Mouse (Mus musculus) lung, embryonic 14.5 days (tissue): ENCODE data around the gene Dennd5b. TPM values are rescaled to one million over a fixed set of nuclear protein-coding genes. Genes with fewer than 3 reads are reported as not detected.
A peak's percentile ranks its signal among the peaks of the same experiment; 100 is the strongest.

Experiments
- ATAC-seq: fragments of 200-750 bp; cut with Nextera tagmentation; 2 replicates; pipeline ENCODE4 v1.8.0; 2017; ENCODE audit warnings: mild to moderate bottlenecking, moderate TSS enrichment, moderate library complexity; ENCODE audit not compliant: insufficient read depth
- DNase-seq: peaks from one replicate; pipeline ENCODE4 v3.0.0-alpha.2; 2015
- H3K27ac ChIP-seq: fragments of 300-500 bp; sonication (generic); 2 replicates; pipeline ENCODE4 v1.5.1; 2014; ENCODE audit warnings: low read depth, mild to moderate bottlenecking, moderate library complexity
- H3K27me3 ChIP-seq: fragments of 300-500 bp; sonication (generic); 2 replicates; pipeline ENCODE4 v1.6.1; 2014; ENCODE audit warnings: low read length, control low read depth; ENCODE audit not compliant: insufficient read depth
- H3K36me3 ChIP-seq: fragments of 300-500 bp; sonication (generic); 2 replicates; pipeline ENCODE4 v1.6.1; 2014; ENCODE audit warnings: control low read depth; ENCODE audit not compliant: insufficient read depth
- H3K4me1 ChIP-seq: fragments of 300-500 bp; sonication (generic); 2 replicates; pipeline ENCODE4 v1.6.1; 2014; ENCODE audit warnings: antibody characterized with exemption, control low read depth; ENCODE audit not compliant: insufficient read depth
- H3K4me2 ChIP-seq: fragments of 300-500 bp; sonication (generic); 2 replicates; pipeline ENCODE4 v1.6.1; 2014; ENCODE audit warnings: mild to moderate bottlenecking
- H3K4me3 ChIP-seq: fragments of 300-500 bp; sonication (generic); 2 replicates; pipeline ENCODE4 v1.5.1; 2014; ENCODE audit warnings: low read depth, low read length
- H3K9ac ChIP-seq: fragments of 300-500 bp; sonication (generic); 2 replicates; pipeline ENCODE4 v1.6.1; 2014
- H3K9me3 ChIP-seq: fragments of 300-500 bp; sonication (generic); 2 replicates; pipeline ENCODE4 v1.6.1; 2016; ENCODE audit warnings: low read depth, low read length, control low read depth
- CTCF ChIP-seq: IDR thresholded peaks from 2 replicates; pipeline ENCODE4 v1.5.1; 2016; ENCODE audit warnings: antibody characterized with exemption, low read depth
- WGBS: fragments of 180-500 bp; shearing (Covaris S2); extraction: QIAGEN DNeasy Blood & Tissue Kit; methylation state at CpG from one replicate; pipeline ENCODE4 v1.1.7; 2014; 5-methylcytosine and 5-hydroxymethylcytosine counted together
- polyA plus RNA-seq: library from polyadenylated mRNA; unstranded; fragments of >200 nt; fragmentation: Nextera tagmentation; extraction: Ambion mirVana; gene quantifications from 2 replicates; pipeline ENCODE4 v1.2.1, GENCODE M21; 2014

Gene Dennd5b
- polyA plus RNA-seq, 1 experiment from 2014 or later = 9.8 TPM

GRCm38 (mm10) chr6:149123042-149123441 lies 21.6 kb upstream of the Dennd5b start:
- H3K9me3 ChIP-seq = no peaks in the 10 kb centered on the region
- no peak overlapping the region for H3K9ac ChIP-seq
- H3K4me1 ChIP-seq = no peaks in the 10 kb centered on the region
- WGBS = 83% methylated on average over 3 of the region's 3 CpGs
- H3K4me2 ChIP-seq = no peak overlapping the region
- TF ChIP-seq CTCF = no peak
- DNase-seq = no peak
- no peaks in the 10 kb centered on the region for H3K27me3 ChIP-seq
- no peak for ATAC-seq
- H3K27ac ChIP-seq = no peak overlapping the region
- H3K4me3 ChIP-seq = no peak overlapping the region
- no peaks in the 10 kb centered on the region for H3K36me3 ChIP-seq

DNA sequence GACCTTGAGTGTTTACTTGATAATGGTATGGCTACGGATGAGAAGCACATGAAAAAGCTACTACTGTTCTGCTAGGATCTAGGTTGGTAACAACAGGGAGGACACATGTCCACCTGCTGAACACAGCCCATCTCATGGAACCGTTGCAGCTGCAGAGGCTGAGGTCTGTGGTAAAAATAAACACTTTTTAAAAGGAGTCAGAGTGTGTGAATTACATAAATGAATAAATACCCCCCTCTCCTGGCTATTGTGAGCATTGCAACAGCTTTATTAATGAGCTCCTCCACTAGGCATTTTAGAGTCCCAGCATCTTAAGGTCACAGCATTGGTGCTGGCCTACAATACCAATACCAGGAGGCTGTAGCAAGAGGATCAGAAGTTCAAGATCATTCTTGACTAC lies 18.4 kb upstream of the Dennd5b start:
- no peak overlapping the region for H3K9ac ChIP-seq
- ATAC-seq (peak; percentile 78; the same call in 1 of the 2 replicates), DNase-seq (peak; percentile 91)
- no peaks in the 10 kb centered on the region for H3K4me1 ChIP-seq
- H3K9me3 ChIP-seq = no peaks in the 10 kb centered on the region
- H3K36me3 ChIP-seq = no peaks in the 10 kb centered on the region
- WGBS = 14% methylated on average over 2 of the region's 2 CpGs
- H3K4me2 ChIP-seq = no peak overlapping the region
- TF ChIP-seq CTCF = peak; percentile 77
- no peak overlapping the region for H3K27ac ChIP-seq
- H3K27me3 ChIP-seq = no peaks in the 10 kb centered on the region
- no peak overlapping the region for H3K4me3 ChIP-seq

- Histone ChIP-seq H3K4me2 (no peak overlapping the region), H3K9ac (no peak overlapping the region), H3K4me3 (no peak overlapping the region), H3K9me3 (no peaks in the 10 kb centered on the region), H3K4me1 (no peaks in the 10 kb centered on the region), H3K36me3 (no peaks in the 10 kb centered on the region), H3K27me3 (no peaks in the 10 kb centered on the region), H3K27ac (no peak overlapping the region)
- no peak for DNase-seq
- 32% methylated on average over 2 of the region's 2 CpGs for WGBS
- TF ChIP-seq CTCF = no peak
- ATAC-seq = no peak
These were observed 17.5 kb upstream of the Dennd5b start for GRCm38 (mm10) chr6:149118935-149119334.

- ATAC-seq (no peak), DNase-seq (no peak)
- H3K4me1 ChIP-seq = no peaks in the 10 kb centered on the region
- H3K27ac ChIP-seq = no peak overlapping the region
- no peak overlapping the region for H3K9ac ChIP-seq
- H3K36me3 ChIP-seq = no peaks in the 10 kb centered on the region
- H3K27me3 ChIP-seq = no peaks in the 10 kb centered on the region
- H3K4me2 ChIP-seq = no peak overlapping the region
- no peaks in the 10 kb centered on the region for H3K9me3 ChIP-seq
- H3K4me3 ChIP-seq = no peak overlapping the region
- TF ChIP-seq CTCF = no peak
These were observed 15.5 kb upstream of the Dennd5b start for GRCm38 (mm10) chr6:149116992-149117391.

- Histone ChIP-seq H3K9me3 (no peaks in the 10 kb centered on the region), H3K27me3 (no peaks in the 10 kb centered on the region), H3K4me3 (no peak overlapping the region), H3K4me1 (no peaks in the 10 kb centered on the region), H3K27ac (no peak overlapping the region), H3K36me3 (no peaks in the 10 kb centered on the region), H3K4me2 (no peak overlapping the region), H3K9ac (no peak overlapping the region)
- DNase-seq (no peak), ATAC-seq (no peak)
- WGBS = 82% methylated on average over 2 of the region's 2 CpGs
- TF ChIP-seq CTCF = no peak
These were observed 7.4 kb upstream of the Dennd5b start for GRCm38 (mm10) chr6:149108909-149109308.

DNA sequence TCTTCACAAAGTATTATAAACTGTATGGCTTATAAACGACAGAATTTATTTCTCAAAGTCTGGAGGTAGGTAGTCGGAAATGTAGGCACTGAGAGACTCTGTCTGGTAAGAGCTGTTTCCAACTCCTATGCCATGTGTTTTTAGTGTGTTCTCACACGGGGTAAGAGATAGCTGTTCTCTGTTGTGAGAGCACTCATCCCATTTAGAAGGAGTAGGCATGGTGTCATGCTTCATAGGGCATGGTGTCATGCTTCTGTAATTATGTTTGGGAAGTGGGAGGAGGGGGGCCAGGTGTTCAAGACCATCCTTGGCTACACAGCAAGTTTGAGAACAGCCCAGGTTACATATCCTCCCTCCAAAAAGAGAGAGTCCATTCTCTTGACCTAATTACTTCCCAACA lies 6.1 kb upstream of the Dennd5b start:
- DNase-seq = no peak
- no peak overlapping the region for H3K27ac ChIP-seq
- no peaks in the 10 kb centered on the region for H3K27me3 ChIP-seq
- H3K36me3 ChIP-seq = no peaks in the 10 kb centered on the region
- H3K9ac ChIP-seq = no peak overlapping the region
- no peaks in the 10 kb centered on the region for H3K4me1 ChIP-seq
- no peak overlapping the region for H3K4me2 ChIP-seq
- ATAC-seq = no peak
- no peaks in the 10 kb centered on the region for H3K9me3 ChIP-seq
- no peak for TF ChIP-seq CTCF
- no peak overlapping the region for H3K4me3 ChIP-seq
- 68% methylated on average over 3 of the region's 3 CpGs for WGBS

GRCm38 (mm10) chr6:149103451-149103850 lies 2.0 kb upstream of the Dennd5b start:
- no peak for ATAC-seq
- Histone ChIP-seq H3K27ac (no peak overlapping the region), H3K4me3 (no peak overlapping the region), H3K9me3 (no peaks in the 10 kb centered on the region), H3K4me2 (no peak overlapping the region), H3K4me1 (no peaks in the 10 kb centered on the region), H3K36me3 (no peaks in the 10 kb centered on the region), H3K9ac (no peak overlapping the region), H3K27me3 (no peaks in the 10 kb centered on the region)
- no peak for DNase-seq
- WGBS = 79% methylated on average over 1 of the region's 1 CpGs
- TF ChIP-seq CTCF = no peak

DNA sequence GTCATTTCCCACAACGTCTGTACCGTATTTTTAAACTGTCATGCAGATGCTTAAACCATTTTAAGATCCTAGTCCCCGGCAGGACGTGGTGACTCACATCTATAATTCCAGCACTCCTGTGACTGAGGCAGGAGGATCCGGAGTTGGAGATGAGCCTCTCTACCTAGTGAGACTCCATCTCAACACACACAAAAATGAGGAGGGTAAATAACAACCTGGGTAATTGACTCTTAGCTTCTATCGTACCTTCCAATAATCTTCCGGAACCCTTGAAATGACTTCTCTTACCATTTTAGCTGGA lies 413 bp upstream of the Dennd5b start:
- WGBS = 11% methylated on average over 7 of the region's 7 CpGs
- no peaks in the 10 kb centered on the region for H3K36me3 ChIP-seq
- TF ChIP-seq CTCF = no peak
- H3K4me1 ChIP-seq = no peaks in the 10 kb centered on the region
- H3K9me3 ChIP-seq = no peaks in the 10 kb centered on the region
- H3K4me2 ChIP-seq = peak overlapping the region; percentile 81
- H3K4me3 ChIP-seq = peak overlapping the region; percentile 81
- ATAC-seq (no peak), DNase-seq (no peak)
- H3K27ac ChIP-seq = peak overlapping the region; percentile 94; the same call in 1 of the 2 replicates
- H3K27me3 ChIP-seq = no peaks in the 10 kb centered on the region
- peak overlapping the region; percentile 92 for H3K9ac ChIP-seq
